Mouse (Mus musculus): Measurements from ENCODE around the gene Tmem169.

GRCm38 (mm10) chr1:72316901-72317300 lies 32.7 kb downstream of the Tmem169 start:
- TF ChIP-seq CTCF (IDR thresholded peaks at IDR 0.05; ENCODE audit: borderline replicate concordance, insufficient read depth, low read length) = no peak
- TF ChIP-seq POLR2A (IDR thresholded peaks at IDR 0.05; ENCODE audit: low read depth, low read length) = no peak

Data from embryonic fibroblast, embryonic 13.5 days (primary cell).